Mouse (Mus musculus): ENCODE data around the gene AC161166.1.

AC161166.1 gene

GRCm38 (mm10) chr7:24461376-24462051 is 50.7 kb downstream of the AC161166.1 start:
- DNase-seq (ENCODE audit: low read depth, low spot score), result no peak
